Comparison of ENCODE assay signal across 16 mouse cellular contexts in the genomic region with DNA sequence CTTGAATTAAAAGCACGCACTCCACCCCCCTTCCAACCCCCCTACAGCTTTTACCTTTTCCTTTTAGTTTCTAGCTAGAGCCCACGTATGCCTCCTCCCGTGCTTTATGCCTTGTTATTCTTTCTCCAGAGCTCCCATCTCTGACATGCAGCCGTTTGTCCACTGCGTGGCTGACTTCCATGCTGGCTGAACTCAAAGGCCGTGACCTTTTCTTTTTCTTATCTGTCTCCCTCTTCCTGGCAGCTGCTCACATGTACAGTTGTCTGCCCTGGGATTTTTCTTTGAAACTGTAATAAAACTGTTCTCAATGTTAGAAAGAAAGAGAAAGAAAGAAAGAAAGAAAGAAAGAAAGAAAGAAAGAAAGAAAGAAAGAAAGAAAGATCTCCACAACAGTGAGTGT. TPM values are rescaled to one million over a fixed set of nuclear protein-coding genes. Genes with fewer than 3 reads are reported as not detected.
"Had no signal": no experiment of that assay in that cellular context is flagged by ENCODE, and none has a peak within 500 bp of the region (broad histone marks: within the 10 kb centered on the region; RNA-seq: fewer than 3 reads in every experiment).

No protein-coding gene starts in this region.

- H3K27me3 ChIP-seq: lung, embryonic 15.5 days; midbrain, embryonic 15.5 days; neural tube, embryonic 12.5 days had no signal

- H3K36me3 ChIP-seq: lung, embryonic 15.5 days; midbrain, embryonic 13.5 days; midbrain, embryonic 15.5 days; neural tube, embryonic 12.5 days had no signal

- H3K4me3 ChIP-seq: lung, embryonic 15.5 days; midbrain, embryonic 13.5 days; midbrain, embryonic 15.5 days; neural tube, embryonic 12.5 days had no signal

- DNase-seq: liver, postnatal 0 days; lung, adult 2 months; lung, postnatal 14 days; lung, postnatal 36 days; right cerebral cortex, postnatal 25 days; right cerebral cortex, postnatal 4 days; spleen, adult 18-20 months; thymus, adult 18-20 months; thymus, postnatal 14 days; thymus, postnatal 36 days had no signal

- H3K9me3 ChIP-seq: lung, embryonic 15.5 days; midbrain, embryonic 13.5 days; midbrain, embryonic 15.5 days; neural tube, embryonic 12.5 days had no signal

- ATAC-seq: liver, postnatal 0 days; lung, postnatal 0 days; midbrain, embryonic 13.5 days; midbrain, embryonic 15.5 days had no signal

RNA-seq across cellular contexts. Expression of a gene that starts 4.4 kb away (rescaled TPM):
- total RNA-seq: monocyte, adult 5-6 weeks had no signal
